Mouse (Mus musculus): ENCODE results near the gene Gtdc1.

DNA sequence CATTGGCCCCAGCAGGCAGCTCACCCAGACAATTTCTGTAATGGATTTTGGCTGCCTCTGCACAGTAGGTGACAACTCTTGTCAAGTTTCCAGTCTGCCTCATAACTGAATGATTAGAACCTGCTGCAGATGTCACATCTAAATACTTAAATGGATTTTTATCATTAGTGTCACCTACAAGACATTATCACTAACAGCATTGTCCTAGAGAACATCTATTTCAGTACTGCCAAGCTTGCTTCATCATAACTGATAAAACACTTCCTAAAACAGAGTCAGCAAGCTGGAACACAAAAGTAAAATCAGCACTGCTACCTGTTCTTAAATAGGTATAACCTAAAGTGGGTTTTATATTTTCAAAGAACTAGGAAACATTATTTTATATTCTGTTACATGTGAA, 11.2 kb downstream of the Gtdc1 start:
- TF ChIP-seq POLR2A (IDR thresholded peaks at IDR 0.05; ENCODE audit: borderline replicate concordance, extremely low read depth, insufficient read depth, insufficient read length, poor library complexity, severe bottlenecking) (no peak), CTCF (IDR thresholded peaks at IDR 0.05; ENCODE audit: borderline replicate concordance, extremely low read depth, insufficient read depth, insufficient read length) (no peak)
